Mouse (Mus musculus): ENCODE data around the gene 4921539E11Rik. TPM values are rescaled to one million over a fixed set of nuclear protein-coding genes. Genes with fewer than 3 reads are reported as not detected.
A peak's percentile ranks its signal among the peaks of the same experiment; 100 is the strongest.

4921539E11Rik gene
- total RNA-seq, 2 experiments from 2014 or later = not detected

DNA sequence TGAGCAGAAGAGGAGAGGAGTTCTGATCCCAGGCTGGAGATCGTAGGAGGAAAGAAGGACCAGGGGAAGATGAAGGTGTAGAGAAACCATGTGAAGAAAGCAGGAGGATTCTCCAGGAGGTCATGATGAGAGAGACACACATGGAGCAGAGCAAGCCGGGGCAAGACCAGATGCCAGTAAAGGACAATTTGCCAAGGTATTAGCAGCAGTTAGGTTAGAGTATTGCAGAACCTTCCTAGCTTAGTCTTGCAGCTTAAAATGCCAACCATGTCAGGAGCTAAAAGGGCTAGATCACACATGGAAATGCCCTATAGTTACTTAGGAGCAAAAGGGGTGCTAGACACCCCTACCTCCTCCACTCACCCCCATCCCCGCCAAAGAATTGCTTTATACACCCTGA lies 43.4 kb downstream of the 4921539E11Rik start:
- no peak for ATAC-seq (replicated peaks; ENCODE audit: poor library complexity)

GRCm38 (mm10) chr4:103232156-103232555 lies 58.5 kb downstream of the 4921539E11Rik start:
- no peak for ATAC-seq (replicated peaks; ENCODE audit: poor library complexity)

GRCm38 (mm10) chr4:103222854-103223253 lies 67.8 kb downstream of the 4921539E11Rik start:
- ATAC-seq (replicated peaks; ENCODE audit: poor library complexity) = no peak

DNA sequence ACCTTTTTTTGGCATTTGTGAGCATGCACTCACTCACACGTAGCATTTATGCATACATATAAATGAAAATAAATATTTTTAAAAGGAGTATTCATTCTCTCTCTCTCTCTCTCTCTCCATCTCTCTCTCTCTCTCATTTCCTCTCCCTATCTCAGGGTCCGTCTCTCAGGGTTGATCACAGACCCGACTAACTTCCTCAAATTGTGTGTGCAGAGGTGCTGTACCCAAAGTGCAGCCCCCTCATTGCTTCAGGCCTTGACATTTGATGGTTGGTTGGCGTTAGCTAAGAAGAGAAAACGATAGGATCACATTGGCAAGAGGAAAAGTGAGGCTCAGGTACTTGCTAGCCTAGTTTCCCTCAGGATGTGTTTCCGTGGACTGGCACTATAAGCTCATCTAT lies 68.9 kb downstream of the 4921539E11Rik start:
- ATAC-seq (replicated peaks; ENCODE audit: poor library complexity) = peak; percentile 46; the same call in 1 of the 2 replicates

- no peak for ATAC-seq (replicated peaks; ENCODE audit: poor library complexity)
Measured at GRCm38 (mm10) chr4:103219011-103219410, 71.7 kb downstream of the 4921539E11Rik start.

DNA sequence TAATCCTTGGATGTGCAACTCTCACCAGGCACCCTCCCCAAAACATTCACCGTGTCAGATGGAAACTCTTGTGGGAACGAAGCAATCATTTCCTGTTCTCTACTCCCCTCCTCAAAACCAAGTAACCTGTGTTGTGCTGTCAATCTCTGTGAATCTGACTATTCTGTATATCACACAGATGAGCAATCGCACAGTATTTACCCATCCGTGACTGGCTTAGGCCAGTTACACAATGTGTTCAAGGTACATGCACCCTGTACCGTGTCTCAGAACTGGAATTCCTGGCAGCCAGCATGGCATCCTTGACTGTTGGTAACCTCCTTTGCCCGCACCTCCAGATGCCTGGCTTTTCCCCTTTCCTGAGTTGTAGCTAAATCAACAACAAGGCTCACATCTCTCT lies 74.6 kb downstream of the 4921539E11Rik start:
- ATAC-seq (replicated peaks; ENCODE audit: poor library complexity) = no peak

GRCm38 (mm10) chr4:103214925-103215820 lies 75.5 kb downstream of the 4921539E11Rik start, which contains the start of gene Slc35d1:
Gene Slc35d1 (minus strand): TSS chr4:103215164.
- ATAC-seq (replicated peaks; ENCODE audit: poor library complexity) = peak; percentile 82

DNA sequence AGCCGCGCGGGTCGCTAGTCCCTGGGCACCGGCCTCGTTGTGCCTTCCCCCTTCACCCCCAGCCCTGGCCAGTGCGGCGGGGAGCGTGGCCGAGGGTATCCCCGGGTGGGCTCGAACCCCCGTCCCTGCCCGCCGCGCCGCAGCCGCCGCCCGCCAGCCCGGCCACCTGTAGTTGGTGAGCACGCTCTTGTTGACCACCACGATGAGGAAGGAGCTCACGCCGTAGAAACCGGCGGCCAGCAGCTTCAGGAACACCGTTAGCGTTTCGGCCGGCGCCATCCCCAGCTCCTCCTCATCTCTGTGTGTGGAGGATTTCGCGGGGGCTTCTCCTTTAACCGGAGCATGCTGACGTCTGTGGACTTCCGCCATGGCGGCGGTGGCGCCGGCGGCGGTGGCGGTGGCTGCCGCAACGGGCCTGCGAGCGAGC lies 76.2 kb downstream of the 4921539E11Rik start:
- ATAC-seq (replicated peaks; ENCODE audit: poor library complexity) = peak; percentile 60

DNA sequence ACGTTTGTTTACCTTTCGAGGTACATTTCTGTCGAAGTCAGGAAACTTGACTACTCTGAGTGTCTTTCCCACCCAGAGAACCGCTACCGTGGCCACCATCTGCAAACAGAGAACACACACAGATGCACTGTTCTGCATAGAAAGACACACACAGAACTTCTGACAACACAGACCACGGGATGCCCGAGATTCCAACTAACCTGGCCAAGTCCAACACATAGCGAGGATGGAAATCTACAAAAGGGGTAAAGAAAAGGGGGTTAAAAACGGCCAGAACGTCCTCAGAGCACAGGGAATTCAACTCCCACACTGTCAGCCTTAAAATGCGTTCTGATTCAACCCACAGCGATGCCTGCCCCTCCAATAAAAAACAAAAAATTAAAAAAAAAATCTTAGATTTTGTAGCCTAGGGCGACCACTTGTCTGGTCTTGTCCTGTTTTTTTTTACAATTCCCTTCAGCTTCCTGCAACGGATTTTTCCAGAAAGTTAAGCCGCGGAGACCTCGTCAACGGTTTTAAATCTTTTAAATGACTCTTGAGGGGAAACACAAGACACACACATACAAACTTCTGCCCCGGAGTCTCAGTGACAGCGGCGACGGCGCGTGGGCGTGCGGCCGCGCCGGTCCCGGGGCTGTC lies 76.7 kb downstream of the 4921539E11Rik start:
- no peak for ATAC-seq (replicated peaks; ENCODE audit: poor library complexity)

DNA sequence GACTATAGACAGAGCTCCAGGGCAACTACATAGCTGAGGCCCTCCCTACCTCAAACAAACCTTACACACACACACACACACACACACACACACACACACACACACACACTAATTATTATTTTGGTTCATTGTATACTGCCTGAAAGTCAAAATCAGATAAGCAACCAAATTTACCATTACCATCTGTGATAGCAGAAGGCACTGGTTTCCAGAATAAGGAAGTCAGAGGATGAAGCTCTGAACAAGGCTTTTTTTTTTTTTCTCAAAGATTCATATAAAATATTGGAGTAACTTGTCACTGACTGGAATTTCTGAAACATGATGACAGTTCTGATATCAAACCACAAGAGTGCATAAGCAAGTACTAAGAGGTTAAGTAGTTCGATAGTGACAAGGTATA lies 82.1 kb downstream of the 4921539E11Rik start:
- ATAC-seq (replicated peaks; ENCODE audit: poor library complexity) = 0 out of 2 replicates have a peak, but pooled peaks have one; percentile 6

DNA sequence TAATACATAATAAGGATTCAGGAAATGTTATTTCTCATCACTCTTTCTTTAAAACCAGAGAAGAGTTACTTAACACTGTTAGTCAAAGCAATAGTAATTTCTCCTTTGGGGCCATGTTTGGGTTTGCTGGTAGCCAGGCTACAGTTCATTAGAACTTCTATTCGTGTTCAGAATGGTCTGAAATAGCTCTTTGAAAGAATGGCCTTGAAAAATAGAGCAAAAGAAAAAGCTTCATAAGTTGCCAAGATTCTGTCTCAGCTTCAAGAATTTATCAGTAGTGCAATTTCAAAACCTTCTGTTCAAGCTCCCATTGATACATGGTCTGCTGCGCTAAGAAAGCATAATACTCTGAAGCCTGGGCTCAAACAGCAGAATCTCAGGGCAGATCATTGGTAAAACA lies 87.0 kb downstream of the 4921539E11Rik start:
- no peak for ATAC-seq (replicated peaks; ENCODE audit: poor library complexity)

DNA sequence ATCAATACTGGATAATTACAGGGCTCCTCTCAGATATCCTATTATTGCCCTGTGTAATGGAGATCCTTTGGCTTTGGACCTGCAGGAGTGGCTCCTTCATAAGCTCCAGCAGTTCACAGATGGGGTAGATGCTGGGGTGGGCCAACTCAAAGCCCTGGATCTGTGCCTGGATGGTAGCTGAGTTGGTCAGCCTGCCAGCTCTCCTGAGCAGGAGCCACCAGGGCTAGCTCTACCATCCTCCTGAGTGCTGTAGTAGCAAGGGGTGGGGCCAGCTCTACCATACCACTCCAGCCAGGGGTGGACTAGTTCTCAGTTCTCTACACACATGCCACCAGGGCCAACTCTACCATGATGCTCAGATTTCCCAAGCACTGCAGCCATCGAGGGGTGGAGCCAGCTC lies 90.6 kb downstream of the 4921539E11Rik start:
- ATAC-seq (replicated peaks; ENCODE audit: poor library complexity) = peak; percentile 29; the same call in 1 of the 2 replicates

DNA sequence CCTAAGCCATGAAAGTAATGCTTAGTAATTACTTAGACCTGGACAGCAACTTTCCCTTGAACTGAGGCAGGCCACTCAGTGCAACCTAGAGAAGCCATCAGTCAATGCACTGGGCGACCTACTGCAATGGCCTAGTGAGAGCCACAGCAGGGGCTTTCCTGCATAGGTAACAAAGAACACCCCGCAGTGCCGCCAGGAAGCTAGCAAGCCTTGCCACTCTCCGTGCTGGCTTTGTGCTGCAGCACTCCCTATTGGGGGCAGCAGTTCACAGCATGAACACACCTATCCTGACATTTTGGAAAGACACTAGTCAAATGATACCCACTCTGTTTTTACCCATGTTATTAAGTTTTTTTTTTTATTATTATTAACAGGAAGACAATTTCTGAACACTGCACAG lies 91.6 kb downstream of the 4921539E11Rik start:
- ATAC-seq (replicated peaks; ENCODE audit: poor library complexity) = no peak

GRCm38 (mm10) chr4:103197401-103197800 lies 93.3 kb downstream of the 4921539E11Rik start:
- ATAC-seq (replicated peaks; ENCODE audit: poor library complexity) = no peak

GRCm38 (mm10) chr4:103192421-103192820 lies 98.2 kb downstream of the 4921539E11Rik start:
- no peak for ATAC-seq (replicated peaks; ENCODE audit: poor library complexity)

- peak; percentile 62 for ATAC-seq (replicated peaks; ENCODE audit: poor library complexity)
Measured at GRCm38 (mm10) chr4:103188786-103189640, 101.7 kb downstream of the 4921539E11Rik start.

Other genes with a start within 250 kb of the 4921539E11Rik start
- 59.8 and 67.6 TPM in 2 replicates for gene Mier1, start 176.5 kb downstream of the 4921539E11Rik start, total RNA-seq (2015)
- gene Mier1, start 176.5 kb downstream of the 4921539E11Rik start, total RNA-seq (2017) = 54.0 and 72.6 TPM in 2 replicates
- gene Wdr78, start 176.3 kb downstream of the 4921539E11Rik start, total RNA-seq (2015) = 0.66 and 3.2 TPM in 2 replicates
- 0.83 and 1.7 TPM in 2 replicates for gene Wdr78, start 176.3 kb downstream of the 4921539E11Rik start, total RNA-seq (2017)
- 16.8 and 20.3 TPM in 2 replicates for gene Slc35d1, start 75.7 kb downstream of the 4921539E11Rik start, total RNA-seq (2015)
- 5.3 and 6.7 TPM in 2 replicates for gene Slc35d1, start 75.7 kb downstream of the 4921539E11Rik start, total RNA-seq (2017)
- 18.6 and 22.6 TPM in 2 replicates for gene Oma1, start 22.9 kb upstream of the 4921539E11Rik start, total RNA-seq (2015)
- gene Oma1, start 22.9 kb upstream of the 4921539E11Rik start, total RNA-seq (2017) = 68.1 and 71.4 TPM in 2 replicates